Mouse (Mus musculus): ENCODE results near the gene Smc4.

DNA sequence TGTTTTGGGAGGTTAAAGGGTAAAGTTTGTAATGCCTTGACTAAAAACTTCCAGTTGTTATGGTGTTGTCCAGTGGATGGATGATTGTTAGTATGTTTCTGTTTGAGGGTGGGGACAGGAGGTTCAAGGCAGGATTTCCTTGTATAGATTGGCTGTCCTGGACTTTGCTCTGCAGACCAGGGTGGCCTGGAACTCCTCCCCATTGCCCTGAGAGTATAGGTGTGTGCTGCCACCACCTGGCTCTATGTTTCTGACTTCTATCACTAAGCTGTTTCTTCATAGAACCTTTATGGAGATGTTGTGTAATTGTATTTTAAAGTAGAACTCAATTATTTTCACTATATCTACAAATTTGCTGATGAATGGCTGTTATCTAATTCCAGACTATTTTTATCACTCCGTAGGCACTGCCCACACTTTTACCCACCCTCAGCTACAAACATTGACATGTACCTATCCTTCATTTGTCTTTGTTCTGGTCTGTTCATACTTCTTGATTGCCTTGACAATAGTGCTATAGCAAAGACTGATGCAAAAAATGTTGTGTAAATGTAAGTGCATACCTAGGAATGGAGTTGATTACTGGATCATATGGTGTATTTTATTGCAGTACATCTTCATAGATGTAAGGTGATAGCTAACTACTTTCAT is 21.7 kb downstream of the Smc4 start:
- TF ChIP-seq CTCF (IDR thresholded peaks at IDR 0.05; ENCODE audit: insufficient read depth, low read length) (no peak), POLR2A (IDR thresholded peaks at IDR 0.05; ENCODE audit: borderline replicate concordance, extremely low read depth, low read depth, low read length) (no peak)

Measured in lung, adult 2 months (tissue).